Mouse (Mus musculus): ENCODE measurements at regions not wholly inside any gene's neighbourhood (a gene's known extent, or its start where the extent isn't known, plus 50 kb on each side); places are given as distances from the start of the nearest gene placed in this dataset.

DNA sequence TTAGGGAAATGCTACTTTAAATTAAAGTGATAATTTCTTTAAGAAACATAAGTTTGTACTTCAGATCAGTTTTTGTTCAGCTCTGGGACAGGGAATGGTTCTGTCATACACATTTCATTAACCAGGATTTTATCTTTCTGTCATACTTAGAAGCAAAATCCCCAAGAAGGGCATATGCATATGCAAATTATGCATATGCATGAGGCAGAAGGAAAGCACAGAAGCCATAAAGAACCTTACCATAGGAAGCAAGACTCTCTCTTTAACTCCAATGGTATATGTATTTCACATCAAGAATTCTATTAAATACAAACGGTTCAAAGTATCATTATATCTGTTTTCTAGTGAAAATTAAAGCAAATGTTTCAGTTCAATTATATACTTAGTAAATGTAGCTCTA lies 381.5 kb downstream of the Kcnj3 start:
- no peak for DNase-seq

GRCm38 (mm10) chr2:55818220-55818619 lies 382.4 kb downstream of the Kcnj3 start:
- peak; percentile 3 for DNase-seq

- DNase-seq = no peak
Measured at GRCm38 (mm10) chr2:55822726-55823125, 387.0 kb downstream of the Kcnj3 start.

GRCm38 (mm10) chr2:55841521-55841920 lies 405.8 kb downstream of the Kcnj3 start:
- peak; percentile 6 for DNase-seq

DNA sequence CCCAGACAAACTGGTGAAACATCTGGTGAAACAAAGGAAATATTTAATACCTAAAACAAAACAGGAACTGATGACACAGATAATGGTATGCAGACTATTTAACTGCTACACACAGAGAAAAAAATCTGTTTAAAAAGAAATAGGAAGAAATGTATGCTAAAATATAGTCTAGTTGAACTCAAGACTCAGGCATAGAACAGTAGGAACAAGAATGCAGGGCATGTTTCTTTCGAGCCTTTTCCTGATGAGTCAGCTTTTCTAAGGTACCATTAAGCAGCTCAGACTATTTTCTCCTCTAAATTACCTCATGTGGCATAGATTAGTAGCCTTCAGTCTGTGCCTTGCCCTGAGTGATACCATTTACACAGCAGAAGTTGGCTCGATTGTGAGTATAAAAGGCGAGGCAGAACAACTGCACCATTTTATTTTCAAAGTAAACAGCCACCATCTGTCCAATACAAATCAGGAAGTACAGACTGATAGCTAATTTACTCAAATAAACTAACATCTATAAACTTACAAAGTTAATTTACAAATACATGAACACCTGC lies 411.1 kb downstream of the Kcnj3 start:
- no peak for DNase-seq

DNA sequence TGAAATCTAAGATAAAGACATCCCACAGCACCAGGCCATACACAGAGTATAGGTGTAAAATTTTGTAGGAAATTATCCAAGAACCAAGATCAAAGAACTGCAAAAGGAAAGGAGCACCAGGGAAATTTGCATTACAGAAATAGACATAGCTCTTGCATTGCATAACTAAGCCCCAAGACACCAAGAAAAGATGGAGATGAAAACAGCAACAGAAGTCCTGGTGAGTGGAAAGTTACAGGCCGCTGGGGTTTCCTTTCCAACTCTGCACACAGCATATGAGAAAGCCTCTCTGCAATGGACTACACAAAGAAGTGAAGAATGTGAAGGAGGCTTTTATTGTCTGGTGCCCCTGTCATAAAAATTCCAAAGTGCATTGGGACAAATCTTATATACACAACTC lies 426.7 kb downstream of the Kcnj3 start:
- DNase-seq = no peak

DNA sequence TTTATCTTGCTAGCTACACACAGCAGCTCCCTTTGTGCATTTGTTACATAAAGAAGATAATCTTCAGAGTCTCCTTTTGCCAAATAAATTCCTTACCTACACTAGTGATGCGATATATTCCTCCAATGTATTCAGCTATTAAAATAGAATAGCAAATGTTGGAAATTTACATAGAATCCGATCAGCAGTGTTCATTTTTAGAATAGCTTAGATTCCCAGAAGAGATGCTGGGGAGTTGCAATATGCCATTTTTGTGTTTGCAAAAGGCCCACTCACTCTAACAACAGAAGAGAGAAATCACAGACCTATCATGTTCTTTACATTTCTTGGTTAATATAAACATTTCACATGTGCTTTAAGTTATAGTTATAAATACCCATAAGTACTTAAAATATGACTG lies 454.2 kb downstream of the Kcnj3 start:
- DNase-seq = no peak

- no peak for DNase-seq
Measured at GRCm38 (mm10) chr2:55892821-55893535, 457.2 kb downstream of the Kcnj3 start.

DNA sequence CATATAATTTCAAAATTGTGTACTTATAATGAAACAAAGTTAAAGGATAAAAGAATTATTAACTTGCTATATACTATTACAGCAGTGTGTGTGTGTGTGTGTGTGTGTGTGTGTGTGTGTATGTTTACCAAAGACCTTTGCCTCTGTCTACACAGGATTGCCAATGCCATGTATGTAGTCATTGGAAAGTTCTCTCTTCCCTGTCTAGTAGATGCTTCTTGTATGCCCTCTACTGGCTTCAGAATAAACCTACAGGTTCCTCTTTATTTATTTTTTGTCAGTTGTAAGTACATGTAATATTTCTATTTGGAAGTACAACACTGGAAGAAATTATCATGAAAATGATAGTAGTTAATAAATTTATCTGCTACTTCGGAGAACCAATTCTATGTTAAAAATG lies 484.5 kb downstream of the Kcnj3 start:
- DNase-seq = no peak

Data from kidney, postnatal 14 days (tissue).